Mouse (Mus musculus): ENCODE data around the gene Max. TPM values are rescaled to one million over a fixed set of nuclear protein-coding genes. Genes with fewer than 3 reads are reported as not detected.
A peak's percentile ranks its signal among the peaks of the same experiment; 100 is the strongest.

Gene Max
- total and polyA plus RNA-seq, 2 experiments = 8.6 to 10.1 TPM

DNA sequence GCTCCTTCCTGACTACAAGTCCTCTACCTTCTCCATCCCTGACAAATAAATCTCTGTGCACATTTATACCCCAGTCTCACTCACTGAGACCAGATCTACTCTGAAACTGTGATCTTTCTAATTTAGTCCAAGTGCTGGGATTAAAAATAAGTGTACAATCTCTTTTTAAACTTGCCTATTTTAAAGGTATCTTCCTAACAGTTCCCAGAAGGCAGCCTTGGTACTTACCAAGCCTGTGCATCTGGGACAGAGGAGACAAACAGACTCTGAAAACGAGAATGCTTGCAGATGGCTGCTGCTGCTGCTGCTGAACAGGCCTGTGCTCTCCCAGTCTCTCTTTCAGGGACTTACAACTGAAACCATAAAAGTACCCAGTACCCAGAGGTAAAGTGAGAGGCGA lies 19.5 kb downstream of the Max start:
- WGBS = 87% methylated on average over 2 of the region's 2 CpGs
- Histone ChIP-seq H3K4me1 (ENCODE audit: control insufficient read depth, insufficient read depth, low read length) (no peaks in the 10 kb centered on the region), H3K4me3 (ENCODE audit: insufficient read depth, low read depth, low read length) (no peak overlapping the region), H3K27me3 (ENCODE audit: control insufficient read depth, insufficient read depth, low read length) (no peaks in the 10 kb centered on the region), H3K79me2 (ENCODE audit: control insufficient read depth, insufficient read depth, low read length) (no peaks in the 10 kb centered on the region), H3K27ac (replicated peaks; ENCODE audit: insufficient read depth, low read depth, low read length) (no peak overlapping the region), H3K9ac (ENCODE audit: low read depth, low read length) (no peak overlapping the region), H3K36me3 (ENCODE audit: control insufficient read depth, insufficient read depth, low read length) (peaks cover 69% of the 10 kb centered on the region)
- DNase-seq (ENCODE audit: extremely low read depth, low read depth, low spot score) = no peak
- TF ChIP-seq CTCF (IDR thresholded peaks at IDR 0.05; ENCODE audit: low read depth, low read length) (no peak), POLR2A (IDR thresholded peaks at IDR 0.05; ENCODE audit: extremely low read depth, insufficient read depth, low read length) (no peak)

DNA sequence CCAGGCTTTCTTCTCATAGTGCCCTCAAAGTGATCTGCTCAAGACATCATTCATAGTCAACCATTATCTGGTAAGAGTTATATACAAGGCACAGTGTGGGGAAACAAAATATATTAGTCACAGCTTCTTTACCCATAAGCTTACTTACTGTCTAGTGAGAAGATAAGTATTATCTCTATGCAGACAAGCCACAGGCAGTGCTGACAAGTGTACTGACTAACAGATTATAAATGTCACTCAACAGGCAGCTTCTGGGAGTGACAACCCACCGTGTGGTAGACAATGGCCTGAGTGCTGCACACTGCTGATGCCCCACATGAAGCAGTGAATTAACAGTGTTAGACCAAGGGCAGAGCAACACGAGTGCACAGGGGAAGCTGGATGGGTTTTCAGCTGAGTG lies 20.5 kb downstream of the Max start:
- TF ChIP-seq CTCF (IDR thresholded peaks at IDR 0.05; ENCODE audit: low read depth, low read length) (no peak), POLR2A (IDR thresholded peaks at IDR 0.05; ENCODE audit: extremely low read depth, insufficient read depth, low read length) (no peak)
- Histone ChIP-seq H3K9ac (ENCODE audit: low read depth, low read length) (no peak overlapping the region), H3K4me1 (ENCODE audit: control insufficient read depth, insufficient read depth, low read length) (no peaks in the 10 kb centered on the region), H3K27ac (replicated peaks; ENCODE audit: insufficient read depth, low read depth, low read length) (no peak overlapping the region), H3K79me2 (ENCODE audit: control insufficient read depth, insufficient read depth, low read length) (no peaks in the 10 kb centered on the region), H3K27me3 (ENCODE audit: control insufficient read depth, insufficient read depth, low read length) (no peaks in the 10 kb centered on the region), H3K36me3 (ENCODE audit: control insufficient read depth, insufficient read depth, low read length) (peaks cover 70% of the 10 kb centered on the region), H3K4me3 (ENCODE audit: insufficient read depth, low read depth, low read length) (no peak overlapping the region)
- WGBS = 72% methylated on average over 2 of the region's 2 CpGs
- DNase-seq (ENCODE audit: extremely low read depth, low read depth, low spot score) = no peak

DNA sequence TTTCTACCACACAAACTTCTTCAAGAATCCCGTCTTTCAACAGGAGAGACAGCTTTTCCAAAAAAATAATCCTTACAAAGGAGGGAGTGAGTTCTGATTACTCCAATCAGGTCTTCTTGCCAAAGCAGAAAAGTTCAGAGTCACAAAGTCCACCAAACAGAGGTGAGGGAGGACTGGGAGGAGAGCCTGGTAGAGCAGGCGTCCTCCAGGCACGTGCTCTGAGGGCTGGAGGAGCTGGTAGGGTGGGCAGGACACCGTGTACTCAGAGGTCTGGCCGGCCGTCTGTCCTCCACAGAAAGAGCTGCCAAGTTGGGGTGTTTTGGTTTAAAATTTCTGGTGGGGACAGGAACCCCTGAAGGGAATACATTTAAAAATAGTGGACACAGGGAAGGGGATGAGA lies 24.0 kb downstream of the Max start:
- no peaks in the 10 kb centered on the region for H3K79me2 ChIP-seq (ENCODE audit: control insufficient read depth, insufficient read depth, low read length)
- H3K4me3 ChIP-seq (ENCODE audit: insufficient read depth, low read depth, low read length) = no peak overlapping the region
- WGBS = 79% methylated on average over 6 of the region's 6 CpGs

DNA sequence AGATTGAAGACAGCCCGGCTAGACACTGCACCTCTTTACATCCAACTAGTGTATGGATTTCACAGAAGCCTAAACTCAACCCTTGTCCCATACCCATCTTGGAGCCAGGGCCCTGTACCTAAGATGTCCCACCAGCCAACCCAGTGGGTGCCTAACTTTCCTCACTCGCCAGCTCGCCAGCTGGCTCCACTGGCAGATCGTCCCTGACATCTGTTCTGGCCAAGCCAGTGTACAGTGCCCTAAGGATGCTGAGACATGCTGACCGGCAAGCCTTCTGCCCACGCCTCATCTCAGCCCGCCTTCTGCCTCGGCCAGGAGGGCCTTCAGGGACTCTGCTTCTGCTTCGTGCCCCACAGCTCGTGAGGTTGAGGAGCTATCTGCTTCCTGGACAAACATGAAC lies 25.8 kb downstream of the Max start:
- Histone ChIP-seq H3K4me1 (ENCODE audit: control insufficient read depth, insufficient read depth, low read length) (no peaks in the 10 kb centered on the region), H3K27me3 (ENCODE audit: control insufficient read depth, insufficient read depth, low read length) (no peaks in the 10 kb centered on the region), H3K36me3 (ENCODE audit: control insufficient read depth, insufficient read depth, low read length) (peaks cover 47% of the 10 kb centered on the region), H3K9ac (ENCODE audit: low read depth, low read length) (no peak overlapping the region), H3K4me3 (ENCODE audit: insufficient read depth, low read depth, low read length) (no peak overlapping the region), H3K79me2 (ENCODE audit: control insufficient read depth, insufficient read depth, low read length) (no peaks in the 10 kb centered on the region), H3K27ac (replicated peaks; ENCODE audit: insufficient read depth, low read depth, low read length) (no peak overlapping the region)
- no peak for DNase-seq (ENCODE audit: extremely low read depth, low read depth, low spot score)
- TF ChIP-seq CTCF (IDR thresholded peaks at IDR 0.05; ENCODE audit: low read depth, low read length) (no peak), POLR2A (IDR thresholded peaks at IDR 0.05; ENCODE audit: extremely low read depth, insufficient read depth, low read length) (no peak)
- WGBS = 97% methylated on average over 10 of the region's 10 CpGs

More for the DNA sequence above, 24.0 kb downstream of the Max start:
- peak; percentile 50 for DNase-seq (ENCODE audit: extremely low read depth, low read depth, low spot score)
- TF ChIP-seq POLR2A (IDR thresholded peaks at IDR 0.05; ENCODE audit: extremely low read depth, insufficient read depth, low read length) = no peak
- TF ChIP-seq CTCF (IDR thresholded peaks at IDR 0.05; ENCODE audit: low read depth, low read length) = no peak
- H3K36me3 ChIP-seq (ENCODE audit: control insufficient read depth, insufficient read depth, low read length) = peaks cover 55% of the 10 kb centered on the region
- no peak overlapping the region for H3K27ac ChIP-seq (replicated peaks; ENCODE audit: insufficient read depth, low read depth, low read length)
- no peak overlapping the region for H3K9ac ChIP-seq (ENCODE audit: low read depth, low read length)
- H3K27me3 ChIP-seq (ENCODE audit: control insufficient read depth, insufficient read depth, low read length) = no peaks in the 10 kb centered on the region
- no peaks in the 10 kb centered on the region for H3K4me1 ChIP-seq (ENCODE audit: control insufficient read depth, insufficient read depth, low read length)

DNA sequence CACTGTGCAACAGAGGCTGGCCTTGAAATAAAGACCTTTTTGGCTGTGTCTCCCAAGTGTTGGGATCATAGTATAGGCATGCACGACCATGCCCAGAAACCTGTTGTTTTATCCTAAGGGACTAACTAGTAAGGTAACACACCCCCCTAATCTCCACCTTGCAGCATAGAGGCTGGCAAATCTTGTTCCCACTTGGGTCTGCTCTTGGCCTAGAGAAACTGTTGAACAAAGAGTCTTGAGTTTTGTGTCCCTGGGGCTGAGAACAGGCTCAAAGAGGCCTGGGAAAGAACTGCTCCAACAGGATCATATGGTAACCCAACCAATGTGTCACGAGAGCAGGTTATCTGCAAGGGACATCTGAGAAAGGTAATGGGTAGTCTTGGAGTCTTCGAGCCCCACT lies 27.6 kb downstream of the Max start:
- H3K79me2 ChIP-seq (ENCODE audit: control insufficient read depth, insufficient read depth, low read length) = no peaks in the 10 kb centered on the region
- no peak for TF ChIP-seq POLR2A (IDR thresholded peaks at IDR 0.05; ENCODE audit: extremely low read depth, insufficient read depth, low read length)
- TF ChIP-seq CTCF (IDR thresholded peaks at IDR 0.05; ENCODE audit: low read depth, low read length) = no peak
- 94% methylated on average over 3 of the region's 3 CpGs for WGBS
- H3K27ac ChIP-seq (replicated peaks; ENCODE audit: insufficient read depth, low read depth, low read length) = no peak overlapping the region
- no peak overlapping the region for H3K4me3 ChIP-seq (ENCODE audit: insufficient read depth, low read depth, low read length)
- H3K9ac ChIP-seq (ENCODE audit: low read depth, low read length) = no peak overlapping the region
- H3K36me3 ChIP-seq (ENCODE audit: control insufficient read depth, insufficient read depth, low read length) = peaks cover 29% of the 10 kb centered on the region
- H3K27me3 ChIP-seq (ENCODE audit: control insufficient read depth, insufficient read depth, low read length) = no peaks in the 10 kb centered on the region
- no peaks in the 10 kb centered on the region for H3K4me1 ChIP-seq (ENCODE audit: control insufficient read depth, insufficient read depth, low read length)
- DNase-seq (ENCODE audit: extremely low read depth, low read depth, low spot score) = no peak

DNA sequence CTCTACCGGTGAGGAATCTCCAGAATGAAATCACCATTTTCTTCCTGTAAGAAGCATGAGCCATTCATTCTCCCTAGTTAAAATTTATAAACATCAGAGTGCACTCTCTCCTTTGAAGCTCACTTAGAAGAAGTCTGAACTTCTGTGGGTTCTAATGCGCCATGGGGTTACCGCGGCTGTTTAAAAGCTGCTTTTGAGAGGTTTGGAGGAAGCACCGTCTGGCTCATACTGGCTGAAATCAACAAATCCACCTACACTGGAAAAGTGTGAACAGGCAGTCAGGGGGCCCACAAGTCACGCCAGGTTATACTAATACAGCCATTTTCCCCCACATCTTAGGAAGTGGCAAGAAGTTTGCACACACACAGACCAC lies 29.3 kb downstream of the Max start:
- Histone ChIP-seq H3K79me2 (ENCODE audit: control insufficient read depth, insufficient read depth, low read length) (no peaks in the 10 kb centered on the region), H3K4me3 (ENCODE audit: insufficient read depth, low read depth, low read length) (no peak overlapping the region), H3K4me1 (ENCODE audit: control insufficient read depth, insufficient read depth, low read length) (no peaks in the 10 kb centered on the region), H3K9ac (ENCODE audit: low read depth, low read length) (no peak overlapping the region), H3K27ac (replicated peaks; ENCODE audit: insufficient read depth, low read depth, low read length) (no peak overlapping the region), H3K36me3 (ENCODE audit: control insufficient read depth, insufficient read depth, low read length) (peaks cover 12% of the 10 kb centered on the region), H3K27me3 (ENCODE audit: control insufficient read depth, insufficient read depth, low read length) (no peaks in the 10 kb centered on the region)
- no peak for TF ChIP-seq POLR2A (IDR thresholded peaks at IDR 0.05; ENCODE audit: extremely low read depth, insufficient read depth, low read length)
- no peak for TF ChIP-seq CTCF (IDR thresholded peaks at IDR 0.05; ENCODE audit: low read depth, low read length)
- no peak for DNase-seq (ENCODE audit: extremely low read depth, low read depth, low spot score)
- WGBS = 94% methylated on average over 6 of the region's 6 CpGs
